Mouse (Mus musculus) kidney, embryonic 15.5 days (tissue): Measurements from ENCODE around the gene Taf11. TPM values are rescaled to one million over a fixed set of nuclear protein-coding genes. Genes with fewer than 3 reads are reported as not detected.

Source experiments
- ATAC-seq: fragments of 200-750 bp; cut with Nextera tagmentation; replicated peaks from 2 replicates; pipeline ENCODE4 v1.8.0; 2017; ENCODE audit warnings: moderate TSS enrichment; ENCODE audit not compliant: low FRiP score
- H3K27ac ChIP-seq: fragments of 300-500 bp; sonication (generic); 2 replicates; pipeline ENCODE4 v1.5.1; 2015; ENCODE audit warnings: mild to moderate bottlenecking, inconsistent platforms
- H3K27me3 ChIP-seq: fragments of 300-500 bp; sonication (generic); 2 replicates; pipeline ENCODE4 v1.6.1; 2015; ENCODE audit warnings: inconsistent platforms
- H3K36me3 ChIP-seq: fragments of 300-500 bp; sonication (generic); 2 replicates; pipeline ENCODE4 v1.6.1; 2015; ENCODE audit warnings: inconsistent platforms
- H3K4me1 ChIP-seq: fragments of 300-500 bp; sonication (generic); 2 replicates; pipeline ENCODE4 v1.6.1; 2015; ENCODE audit warnings: inconsistent platforms
- H3K4me2 ChIP-seq: fragments of 300-500 bp; sonication (generic); 2 replicates; pipeline ENCODE4 v1.6.1; 2015; ENCODE audit warnings: moderate library complexity, mild to moderate bottlenecking, inconsistent platforms
- H3K4me3 ChIP-seq: fragments of 300-500 bp; sonication (generic); replicated peaks from 2 replicates; pipeline ENCODE4 v1.5.1; 2015; ENCODE audit warnings: mild to moderate bottlenecking, inconsistent platforms
- H3K9ac ChIP-seq: fragments of 300-500 bp; sonication (generic); 2 replicates; pipeline ENCODE4 v1.6.1; 2015; ENCODE audit warnings: mild to moderate bottlenecking, inconsistent platforms
- H3K9me3 ChIP-seq: fragments of 300-500 bp; sonication (generic); replicated peaks from 2 replicates; pipeline ENCODE4 v1.6.1; 2016; ENCODE audit warnings: inconsistent platforms
- WGBS: fragments of 180-500 bp; shearing (Covaris S2); methylation state at CpG from one replicate; pipeline ENCODE4 v1.1.7; 2015; ENCODE audit warnings: mixed read lengths; 5-methylcytosine and 5-hydroxymethylcytosine counted together
- polyA plus RNA-seq: library from polyadenylated mRNA; unstranded; fragments of >200 nt; fragmentation: Nextera tagmentation; extraction: Ambion mirVana; gene quantifications from 2 replicates; pipeline ENCODE4 v1.2.1, GENCODE M21; 2015

Taf11 gene
- polyA plus RNA-seq, 1 experiment from 2014 or later, result 65.1 TPM

- Histone ChIP-seq H3K9me3 (no peaks in the 10 kb centered on the region), H3K27ac (no peak overlapping the region), H3K36me3 (0 out of 2 replicates have a peak, but pooled peaks cover 7% of the 10 kb centered on the region), H3K9ac (no peak overlapping the region), H3K27me3 (no peaks in the 10 kb centered on the region), H3K4me3 (no peak overlapping the region), H3K4me1 (peaks cover 27% of the 10 kb centered on the region), H3K4me2 (no peak overlapping the region)
- 58% methylated on average over 4 of the region's 4 CpGs for WGBS
- no peak for ATAC-seq
Observed at GRCm38 (mm10) chr17:27914742-27915141, 5.1 kb upstream of the Taf11 start.

GRCm38 (mm10) chr17:27911371-27911770 lies 1.7 kb upstream of the Taf11 start:
- WGBS, result 85% methylated on average over 7 of the region's 7 CpGs
- Histone ChIP-seq H3K4me3 (no peak overlapping the region), H3K36me3 (0 out of 2 replicates have a peak, but pooled peaks cover 7% of the 10 kb centered on the region), H3K9ac (no peak overlapping the region), H3K27me3 (no peaks in the 10 kb centered on the region), H3K4me2 (0 out of 2 replicates have a peak overlapping the region, but pooled peaks have one; percentile 88), H3K27ac (no peak overlapping the region), H3K9me3 (no peaks in the 10 kb centered on the region), H3K4me1 (peaks cover 33% of the 10 kb centered on the region)
- no peak for ATAC-seq

GRCm38 (mm10) chr17:27908888-27909621 lies 589 bp downstream of the Taf11 start, which contains the start of gene Anks1:
Anks1 (plus strand) TSS chr17:27909306.
- Histone ChIP-seq H3K36me3 (peaks cover 18% of the 10 kb centered on the region), H3K9ac (peak within 1 kb of the TSS; percentile 93), H3K27me3 (no peaks in the 10 kb centered on the region), H3K4me2 (peak within 1 kb of the TSS; percentile 88), H3K9me3 (no peaks in the 10 kb centered on the region), H3K4me1 (peaks cover 39% of the 10 kb centered on the region), H3K4me3 (peak within 1 kb of the TSS; percentile 94), H3K27ac (peak within 1 kb of the TSS; percentile 92)
- WGBS, result under 1% methylated on average over 71 of the region's 78 CpGs
- peak; percentile 91 for ATAC-seq

- no peak; the same call in none of the 2 replicates for ATAC-seq
- H3K9me3 ChIP-seq, result no peaks in the 10 kb centered on the region
Observed at GRCm38 (mm10) chr17:27908206-27908887, 1.3 kb downstream of the Taf11 start.

GRCm38 (mm10) chr17:27907512-27908205 lies 2.0 kb downstream of the Taf11 start:
- ATAC-seq, result peak; percentile 48; the same call in 1 of the 2 replicates
- Histone ChIP-seq H3K4me2 (peak overlapping the region; percentile 88), H3K9ac (peak overlapping the region; percentile 93), H3K4me1 (peaks cover 39% of the 10 kb centered on the region), H3K27me3 (no peaks in the 10 kb centered on the region), H3K36me3 (peaks cover 27% of the 10 kb centered on the region), H3K4me3 (peak overlapping the region; percentile 94), H3K9me3 (no peaks in the 10 kb centered on the region), H3K27ac (peak overlapping the region; percentile 69)
- WGBS, result under 1% methylated on average over 45 of the region's 45 CpGs

More at GRCm38 (mm10) chr17:27908206-27908887, 1.3 kb downstream of the Taf11 start:
- Histone ChIP-seq H3K4me1 (peaks cover 39% of the 10 kb centered on the region), H3K4me3 (peak overlapping the region; percentile 94), H3K27me3 (no peaks in the 10 kb centered on the region), H3K4me2 (peak overlapping the region; percentile 88), H3K36me3 (peaks cover 21% of the 10 kb centered on the region), H3K9ac (peak overlapping the region; percentile 93), H3K27ac (peak overlapping the region; percentile 92)
- WGBS, result 2% methylated on average over 12 of the region's 12 CpGs

GRCm38 (mm10) chr17:27886499-27887210 lies 23.0 kb downstream of the Taf11 start:
- peaks cover 92% of the 10 kb centered on the region for H3K36me3 ChIP-seq
- WGBS, result 87% methylated on average over 19 of the region's 19 CpGs

GRCm38 (mm10) chr17:27883994-27884393 lies 25.6 kb downstream of the Taf11 start:
- Histone ChIP-seq H3K4me1 (no peaks in the 10 kb centered on the region), H3K4me3 (no peak overlapping the region), H3K27ac (no peak overlapping the region), H3K9ac (no peak overlapping the region), H3K27me3 (no peaks in the 10 kb centered on the region), H3K4me2 (no peak overlapping the region), H3K9me3 (no peaks in the 10 kb centered on the region), H3K36me3 (peaks cover 92% of the 10 kb centered on the region)
- ATAC-seq, result no peak
- WGBS, result 89% methylated on average over 6 of the region's 6 CpGs

More at GRCm38 (mm10) chr17:27886499-27887210, 23.0 kb downstream of the Taf11 start:
- H3K4me1 ChIP-seq, result no peaks in the 10 kb centered on the region
- no peak overlapping the region for H3K4me3 ChIP-seq
- H3K4me2 ChIP-seq, result no peak overlapping the region
- ATAC-seq, result no peak
- H3K27ac ChIP-seq, result no peak overlapping the region
- no peak overlapping the region for H3K9ac ChIP-seq
- H3K27me3 ChIP-seq, result no peaks in the 10 kb centered on the region
- H3K9me3 ChIP-seq, result no peaks in the 10 kb centered on the region

GRCm38 (mm10) chr17:27883129-27883528 lies 26.5 kb downstream of the Taf11 start:
- Histone ChIP-seq H3K27me3 (no peaks in the 10 kb centered on the region), H3K36me3 (peaks cover 97% of the 10 kb centered on the region), H3K9me3 (no peaks in the 10 kb centered on the region), H3K4me3 (no peak overlapping the region), H3K4me1 (no peaks in the 10 kb centered on the region), H3K27ac (no peak overlapping the region), H3K4me2 (no peak overlapping the region), H3K9ac (no peak overlapping the region)
- 91% methylated on average over 8 of the region's 8 CpGs for WGBS
- no peak for ATAC-seq

GRCm38 (mm10) chr17:27881518-27881917 lies 28.1 kb downstream of the Taf11 start:
- no peaks in the 10 kb centered on the region for H3K4me1 ChIP-seq
- no peak overlapping the region for H3K9ac ChIP-seq
- H3K4me3 ChIP-seq, result no peak overlapping the region
- no peaks in the 10 kb centered on the region for H3K27me3 ChIP-seq
- WGBS, result 60% methylated on average over 11 of the region's 11 CpGs
- no peak overlapping the region for H3K4me2 ChIP-seq
- no peak overlapping the region for H3K27ac ChIP-seq
- H3K36me3 ChIP-seq, result peaks cover 92% of the 10 kb centered on the region
- no peaks in the 10 kb centered on the region for H3K9me3 ChIP-seq
- ATAC-seq, result 0 out of 2 replicates have a peak, but pooled peaks have one; percentile 36

GRCm38 (mm10) chr17:27874510-27874909 lies 35.1 kb downstream of the Taf11 start:
- H3K27ac ChIP-seq, result 0 out of 2 replicates have a peak overlapping the region, but pooled peaks have one; percentile 28
- no peaks in the 10 kb centered on the region for H3K27me3 ChIP-seq
- H3K4me3 ChIP-seq, result no peak overlapping the region
- no peak overlapping the region for H3K9ac ChIP-seq
- H3K4me2 ChIP-seq, result no peak overlapping the region
- ATAC-seq, result 0 out of 2 replicates have a peak, but pooled peaks have one; percentile 22
- H3K4me1 ChIP-seq, result peaks cover 13% of the 10 kb centered on the region; the same call in 1 of the 2 replicates
- WGBS, result 65% methylated on average over 5 of the region's 5 CpGs
- peaks cover 24% of the 10 kb centered on the region for H3K36me3 ChIP-seq
- no peaks in the 10 kb centered on the region for H3K9me3 ChIP-seq

- WGBS, result 62% methylated on average over 3 of the region's 3 CpGs
- no peak for ATAC-seq
Observed at GRCm38 (mm10) chr17:27873583-27873982, 36.1 kb downstream of the Taf11 start.

More at GRCm38 (mm10) chr17:27873583-27873982, 36.1 kb downstream of the Taf11 start:
- H3K4me1 ChIP-seq, result peaks cover 13% of the 10 kb centered on the region; the same call in 1 of the 2 replicates
- no peak overlapping the region for H3K27ac ChIP-seq
- H3K9me3 ChIP-seq, result no peaks in the 10 kb centered on the region
- H3K36me3 ChIP-seq, result peaks cover 15% of the 10 kb centered on the region; the same call in 1 of the 2 replicates
- no peak overlapping the region for H3K4me3 ChIP-seq
- H3K9ac ChIP-seq, result no peak overlapping the region
- no peak overlapping the region for H3K4me2 ChIP-seq
- no peaks in the 10 kb centered on the region for H3K27me3 ChIP-seq
